Mouse (Mus musculus): Measurements from ENCODE around the gene Jag2.
A peak's percentile ranks its signal among the peaks of the same experiment; 100 is the strongest.

The Jag2 gene

DNA sequence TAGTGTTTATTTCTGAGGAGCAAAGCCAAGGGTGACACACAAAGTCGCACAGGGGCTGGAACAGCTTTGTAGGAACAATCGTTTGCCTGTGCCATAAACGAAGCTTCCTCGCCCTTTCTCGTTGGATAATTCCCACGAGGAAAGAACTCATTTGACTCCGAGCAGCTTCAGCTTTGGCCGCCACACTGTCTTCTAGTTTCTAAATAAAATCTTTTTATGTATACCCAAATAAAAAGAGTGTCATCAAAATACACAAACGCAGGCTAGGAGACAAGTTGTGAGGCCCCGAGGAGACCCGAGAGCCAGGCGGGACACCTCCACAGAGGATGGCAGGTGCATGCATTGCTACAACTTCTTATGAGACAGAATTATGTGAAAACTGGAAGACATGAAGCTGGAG lies 31.2 kb downstream of the Jag2 start:
- no peak for DNase-seq

DNA sequence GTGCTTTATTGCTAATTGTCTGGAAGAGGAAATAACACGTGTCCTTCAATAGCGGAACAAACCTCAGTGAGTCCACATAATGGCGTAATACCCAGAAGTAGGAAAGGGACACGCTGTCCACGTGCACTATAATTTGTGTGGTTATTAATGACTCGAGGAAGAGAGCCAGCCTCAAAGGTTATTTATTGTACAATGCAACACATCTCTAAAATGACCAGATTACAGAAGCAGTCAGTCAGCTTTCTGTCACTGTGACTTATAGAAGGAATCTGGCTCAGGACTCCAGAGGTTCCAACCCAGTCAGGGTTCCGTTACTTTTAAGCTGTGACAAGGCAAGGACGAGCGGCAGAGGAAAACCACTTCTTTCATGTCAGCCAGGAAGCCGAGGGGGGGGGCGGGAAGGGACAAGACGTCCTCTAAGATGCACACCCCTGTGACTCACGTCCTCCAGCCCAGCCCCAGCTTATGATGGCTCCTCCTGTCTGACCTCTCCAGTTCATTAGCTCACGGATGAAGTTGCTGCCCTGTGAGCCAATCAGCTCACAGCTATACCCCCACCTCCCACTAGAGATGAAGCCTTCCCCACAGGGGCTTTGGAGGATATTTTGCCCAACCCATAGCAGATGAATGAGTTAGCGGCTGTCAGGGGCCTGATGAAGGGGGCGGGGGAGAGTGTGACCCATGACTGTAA lies 31.9 kb downstream of the Jag2 start:
- DNase-seq = peak; percentile 31 to 33

DNA sequence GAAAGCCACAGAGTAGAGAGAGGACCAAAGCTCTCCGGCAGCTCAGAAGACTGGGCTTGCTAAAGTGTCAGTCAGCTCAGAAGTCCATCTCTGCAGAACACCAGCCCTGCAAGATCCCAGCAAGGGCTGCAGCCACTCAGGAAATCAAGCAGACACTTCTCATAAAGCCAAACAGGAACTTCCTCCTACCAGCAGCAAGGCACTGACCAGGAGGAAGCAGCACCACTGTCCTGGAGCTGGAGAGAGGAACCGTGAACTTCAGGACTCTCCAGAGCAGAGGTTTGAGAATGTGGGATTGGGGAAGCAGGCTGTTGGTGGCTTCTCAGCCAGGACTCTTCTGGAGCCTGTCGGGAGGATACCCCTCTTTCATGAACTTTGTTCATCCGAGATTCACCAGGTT lies 34.6 kb downstream of the Jag2 start:
- DNase-seq = no peak

DNA sequence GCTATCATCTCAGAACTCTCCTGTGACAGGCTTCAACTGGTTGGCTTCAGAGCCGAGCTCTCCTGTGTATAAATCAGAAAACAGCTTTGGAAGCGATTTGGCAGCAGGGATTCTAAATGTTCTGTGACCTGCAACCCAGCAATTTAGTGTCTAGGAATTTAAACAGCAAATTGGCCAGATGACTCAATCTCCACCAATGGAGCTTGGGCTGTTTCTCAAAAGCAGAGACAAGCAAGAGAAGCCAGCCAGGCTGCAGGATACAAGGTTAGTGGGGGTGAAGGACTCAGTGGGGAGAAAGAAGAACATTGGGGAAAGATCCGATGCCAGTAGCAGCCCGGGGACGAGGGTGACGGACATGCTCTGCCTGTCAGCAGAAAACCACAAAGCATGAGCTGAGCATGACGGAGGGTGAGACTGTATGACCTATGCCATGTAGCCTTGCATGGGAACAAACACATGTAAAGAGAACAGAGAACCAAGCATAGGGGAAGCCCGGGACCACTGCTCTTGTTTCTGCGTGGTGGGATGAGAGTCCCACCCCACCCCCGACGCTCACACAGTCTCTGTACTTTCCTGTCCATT lies 35.2 kb downstream of the Jag2 start:
- no peak for DNase-seq

DNA sequence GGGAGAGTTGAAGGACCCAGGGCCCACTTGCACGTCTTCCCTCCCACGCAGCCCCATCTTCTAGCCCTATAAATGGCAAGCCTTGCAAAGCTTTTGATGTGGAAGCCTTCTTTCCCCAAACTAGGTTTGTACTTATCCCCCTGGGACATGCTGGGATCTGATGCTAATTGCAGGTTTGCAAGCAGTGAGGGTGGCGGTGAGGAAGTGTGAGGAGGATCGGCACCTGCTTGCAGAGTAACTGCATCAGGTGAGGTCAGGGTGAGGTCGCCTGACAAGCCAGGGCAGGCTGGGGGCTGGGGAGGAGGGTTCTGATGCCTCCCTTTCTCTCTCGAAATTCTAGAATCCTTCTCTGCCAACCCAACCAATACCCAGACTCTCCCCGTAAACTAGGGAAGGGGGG lies 44.1 kb downstream of the Jag2 start:
- DNase-seq = no peak

DNA sequence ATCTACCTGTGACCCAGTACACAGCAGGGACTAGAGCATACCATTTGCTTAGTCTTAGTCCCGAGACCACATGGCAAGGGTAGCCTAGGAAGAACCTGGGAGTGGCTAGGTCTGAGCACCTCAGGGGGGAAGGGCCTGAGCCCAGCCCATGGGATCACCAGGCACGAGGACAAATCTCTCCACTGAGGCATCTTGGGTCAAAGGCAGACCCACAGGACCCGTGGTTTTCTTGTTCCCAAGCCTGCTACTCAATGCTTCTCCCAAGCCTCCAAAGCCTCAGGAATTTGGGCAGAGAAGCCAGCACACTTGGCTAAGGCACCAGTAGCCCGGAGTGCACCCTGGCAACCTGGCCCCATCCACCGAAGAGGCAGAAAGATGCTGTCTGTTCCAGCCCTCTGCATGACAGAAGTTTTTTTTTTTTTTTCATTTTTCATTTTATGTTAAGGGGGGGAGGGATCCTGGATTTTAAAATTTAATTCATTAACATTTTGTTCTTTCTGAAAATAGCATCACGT lies 48.2 kb downstream of the Jag2 start:
- DNase-seq = no peak

DNA sequence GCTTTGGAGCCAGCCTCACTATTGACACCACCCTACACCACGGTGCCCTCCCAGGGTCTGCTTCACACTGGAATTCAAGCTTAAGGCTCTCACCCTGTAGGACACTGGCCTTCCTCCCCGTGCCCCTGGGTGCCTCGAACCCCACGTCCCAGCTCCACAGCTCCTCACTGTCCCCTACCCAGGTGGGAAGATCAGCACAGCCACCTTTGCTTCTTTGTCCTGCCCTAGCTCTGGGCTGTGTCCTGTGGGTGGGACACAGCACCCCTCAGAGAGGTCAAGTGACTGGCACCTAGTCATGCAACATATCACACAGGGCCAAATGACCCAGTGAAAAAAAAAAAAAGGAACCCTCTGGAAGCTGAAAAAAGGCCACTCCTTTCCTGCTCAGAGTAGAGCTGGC lies 48.9 kb downstream of the Jag2 start:
- DNase-seq = no peak

DNA sequence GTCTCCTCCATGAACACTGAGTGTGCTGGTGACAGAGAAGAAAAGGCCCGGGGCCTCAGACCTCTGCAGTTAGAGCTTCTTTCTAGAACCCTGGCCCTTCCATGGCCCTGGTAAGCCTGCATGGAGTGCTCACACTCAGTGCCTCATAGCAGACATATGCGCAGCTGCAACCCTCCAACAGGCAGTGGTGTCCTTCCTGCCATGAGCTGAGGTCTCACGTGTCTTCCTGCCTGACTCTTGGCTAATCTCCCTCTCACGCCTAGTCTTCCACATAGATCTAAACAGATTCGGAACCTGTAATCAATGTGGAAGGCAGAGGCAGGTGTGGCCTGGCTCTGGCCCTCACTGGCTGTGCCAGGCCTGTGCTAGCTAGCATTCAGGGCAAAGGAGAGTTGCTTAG lies 49.8 kb downstream of the Jag2 start:
- DNase-seq = no peak

DNA sequence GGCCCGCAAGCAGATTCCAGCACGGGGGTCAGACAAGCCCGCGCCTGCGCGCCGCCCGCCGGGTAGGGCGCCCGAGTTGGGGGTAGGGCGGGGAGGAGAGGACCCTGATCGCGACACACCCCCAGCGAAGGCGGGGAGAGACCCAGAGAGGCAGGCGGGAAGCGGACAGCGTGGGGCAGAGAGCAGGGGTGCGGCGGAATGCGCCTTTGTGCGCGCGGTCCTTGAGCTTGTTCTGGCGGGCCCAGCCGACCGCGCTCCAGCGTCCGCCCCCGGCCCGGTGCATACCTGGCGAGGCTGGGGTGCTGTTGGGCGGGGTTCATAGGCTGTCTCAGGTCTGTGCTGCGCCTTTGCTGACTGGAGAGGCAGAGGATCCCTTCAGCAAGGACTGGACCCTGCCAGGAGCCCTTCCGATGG lies 52.0 kb downstream of the Jag2 start:
- DNase-seq = no peak

DNA sequence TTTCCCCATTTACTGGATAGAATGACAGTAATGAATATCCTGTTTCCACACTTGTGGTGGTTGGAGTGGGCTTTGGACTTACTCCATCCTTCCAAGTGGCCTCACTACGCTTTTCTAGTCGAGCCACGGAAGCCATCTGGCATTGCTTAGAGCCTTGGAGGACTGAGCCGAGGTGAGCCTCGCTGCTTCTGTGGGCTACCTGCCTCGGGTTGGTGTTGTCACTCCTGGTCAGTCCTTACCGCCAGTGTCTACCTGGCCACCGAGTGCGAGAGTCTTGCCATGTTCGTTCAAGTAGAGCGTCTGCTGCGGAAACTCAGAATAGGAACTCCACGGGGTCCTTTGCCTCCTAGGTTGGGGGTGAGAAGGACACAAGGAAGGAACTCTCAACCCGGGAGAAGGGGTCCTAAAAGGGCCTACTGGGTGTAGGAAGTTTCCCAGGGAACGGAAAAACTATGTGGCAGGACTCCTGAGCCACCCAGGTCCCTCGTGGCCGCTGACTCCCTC lies 52.5 kb downstream of the Jag2 start:
- DNase-seq = no peak

DNA sequence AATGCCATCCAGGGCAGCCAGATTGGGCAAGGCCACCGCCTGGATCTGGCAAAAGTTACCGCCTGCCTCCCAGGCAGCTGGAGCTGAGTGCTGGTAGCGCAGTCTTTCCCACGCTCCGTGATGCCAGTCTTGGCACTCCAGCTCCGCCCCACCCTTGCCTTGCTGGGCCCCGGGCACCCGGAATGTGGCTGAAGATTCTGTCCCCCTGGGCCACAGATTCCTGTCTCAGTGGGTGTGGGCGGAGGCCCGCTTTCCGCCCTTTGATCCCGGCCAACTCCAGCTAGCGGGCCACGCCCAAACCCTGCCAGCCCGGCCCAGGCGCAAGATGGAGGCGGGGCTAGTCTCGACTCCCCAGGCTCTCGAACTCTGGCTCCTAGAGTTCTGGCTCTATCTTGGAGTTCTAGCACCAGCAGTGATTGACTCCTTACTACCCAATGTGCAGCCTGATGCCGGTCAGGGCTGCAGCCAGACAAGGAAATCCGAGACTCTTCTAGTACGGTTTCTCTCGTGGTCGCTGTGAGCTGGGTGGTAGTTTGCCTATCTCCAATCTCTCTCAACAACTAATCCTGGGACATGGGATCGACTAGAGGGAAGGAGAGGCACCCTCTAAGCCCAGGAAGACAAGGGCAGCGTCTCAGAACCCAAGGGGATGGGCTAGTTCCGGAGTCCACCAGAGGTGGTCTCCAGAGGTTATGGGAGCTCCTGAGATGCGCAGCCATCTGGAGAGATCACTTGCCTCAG lies 53.1 kb downstream of the Jag2 start:
- peak; percentile 70 to 80 for DNase-seq

DNA sequence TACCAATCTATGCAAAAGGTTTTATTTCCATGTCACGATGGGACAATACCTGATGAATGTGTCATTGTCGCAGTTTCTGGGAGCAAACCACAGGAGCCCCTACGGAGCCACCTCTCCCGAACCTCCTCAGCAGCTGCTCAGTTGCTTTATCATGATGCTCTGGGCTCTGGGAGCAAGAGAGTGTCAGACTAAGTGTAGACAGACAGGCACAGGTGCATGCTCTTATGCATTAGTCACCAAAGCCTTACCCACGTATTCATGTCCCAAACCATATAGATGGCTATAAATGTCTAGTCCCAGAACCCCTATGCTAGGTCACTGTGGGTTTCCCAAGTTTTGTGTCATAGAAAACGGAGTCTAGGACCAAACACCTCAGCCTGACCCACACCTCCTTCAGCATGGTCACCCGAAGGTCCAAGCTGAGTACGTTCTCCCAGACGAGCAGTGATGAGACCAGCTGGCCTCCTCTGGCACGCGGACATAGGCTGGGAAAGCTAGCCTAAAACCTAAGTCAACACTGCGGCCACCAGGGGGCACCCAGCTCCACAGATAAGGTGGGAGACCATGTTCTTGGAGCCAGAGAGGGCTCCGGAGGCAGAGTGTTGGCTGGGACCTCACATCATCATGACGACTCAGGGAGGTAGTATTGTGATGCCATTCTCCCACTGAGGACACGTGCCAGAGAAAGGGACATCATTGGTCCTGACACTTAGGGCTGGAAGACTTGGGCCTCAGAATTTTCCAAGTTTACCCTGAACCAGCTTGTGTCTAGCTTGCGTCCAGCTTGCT lies 54.2 kb downstream of the Jag2 start:
- peak; percentile 78 to 90 for DNase-seq

DNA sequence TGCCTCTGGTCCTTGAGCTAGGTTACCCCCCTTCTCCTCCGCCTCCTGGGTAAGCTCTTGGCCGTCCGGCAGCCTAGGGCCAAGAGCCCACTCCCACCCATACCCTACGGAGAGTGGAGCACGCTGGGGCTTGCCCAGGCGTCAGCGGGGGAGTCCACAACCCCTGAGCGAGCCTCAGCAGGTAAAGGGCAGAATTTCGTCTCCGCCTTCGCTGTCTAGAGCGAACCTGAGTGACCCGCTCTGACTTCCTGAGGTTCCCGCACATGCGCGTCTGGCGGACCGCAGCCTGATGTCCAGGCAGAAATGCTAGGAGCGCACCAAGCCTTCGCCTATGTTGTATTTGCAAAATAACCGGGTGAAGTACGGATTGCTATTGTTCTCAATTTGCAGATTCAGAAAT lies 55.4 kb downstream of the Jag2 start:
- no peak for DNase-seq

DNA sequence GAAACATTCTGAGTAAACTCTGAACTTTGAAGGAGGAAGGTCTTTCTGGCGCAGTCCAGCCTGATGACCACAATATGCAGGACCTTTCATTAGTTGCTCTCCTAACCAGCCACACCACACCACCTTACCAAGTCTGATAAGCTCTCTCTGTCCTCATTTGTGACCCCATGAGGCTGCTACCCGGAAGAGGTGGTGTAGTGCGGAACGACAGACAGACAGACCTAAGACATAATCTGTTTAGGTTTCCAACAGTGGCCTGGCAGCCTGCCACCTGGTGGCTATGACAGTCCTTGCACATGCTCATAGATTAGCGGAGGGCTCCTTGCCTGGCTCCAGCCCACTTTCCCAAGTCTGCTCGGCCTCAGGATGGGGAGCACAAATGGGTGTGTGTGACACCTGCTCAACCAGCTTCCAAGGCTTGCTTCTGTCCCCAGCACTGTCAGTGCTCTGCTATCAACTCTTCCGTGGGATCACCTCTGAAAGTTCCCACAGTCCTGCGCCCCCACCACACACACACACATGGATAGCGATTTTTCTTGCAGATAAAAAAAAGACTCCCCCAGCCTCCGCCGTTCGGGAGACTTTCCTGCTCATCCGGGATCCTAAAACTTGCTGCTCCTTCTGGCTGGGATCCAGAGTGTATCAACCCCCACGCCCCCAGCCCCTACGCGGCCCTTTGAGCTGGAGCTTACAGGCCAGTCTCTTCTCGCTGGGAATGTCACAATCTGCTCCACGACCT lies 56.0 kb downstream of the Jag2 start:
- DNase-seq = peak in 1 of 2 experiments; percentile 66

DNA sequence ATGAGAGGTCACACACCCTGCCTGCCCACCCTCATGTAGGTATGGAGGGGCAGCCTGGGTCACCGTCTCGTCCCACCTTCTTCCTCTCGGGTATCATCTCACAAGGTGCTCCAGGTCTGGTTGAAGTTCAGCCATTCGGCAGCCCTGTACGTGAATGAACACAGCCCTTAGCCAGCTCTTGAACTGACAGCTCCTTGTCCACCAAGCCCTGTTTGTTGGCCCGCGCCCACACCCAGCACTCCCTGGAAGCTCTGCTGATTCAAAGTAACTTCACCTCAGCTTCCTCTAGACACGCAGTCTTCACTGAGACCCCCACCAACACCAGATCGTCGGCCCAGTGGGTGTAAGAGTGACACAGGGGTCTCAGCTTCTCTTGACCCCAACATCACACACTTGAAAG lies 56.6 kb downstream of the Jag2 start:
- no peak for DNase-seq

DNA sequence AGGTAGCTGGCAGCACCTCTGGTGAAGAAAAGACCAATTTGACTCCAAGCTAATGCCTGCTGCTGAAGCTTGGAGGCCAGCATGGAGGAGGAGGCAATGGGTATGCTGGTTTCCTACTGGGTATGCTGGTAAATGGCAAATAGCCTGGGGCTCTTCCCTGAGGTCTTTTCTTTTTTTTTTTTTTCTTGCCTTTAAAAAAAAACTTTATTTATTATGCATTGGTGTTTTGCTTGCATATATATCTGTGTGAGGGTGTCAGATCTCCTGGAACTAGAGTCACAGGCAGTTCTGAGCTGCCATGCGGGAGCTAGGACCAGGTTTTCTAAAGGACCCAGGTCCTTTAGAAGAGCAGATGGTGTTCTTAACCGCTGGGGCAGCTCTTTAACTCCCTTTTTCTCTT lies 58.3 kb downstream of the Jag2 start:
- no peak for DNase-seq

DNA sequence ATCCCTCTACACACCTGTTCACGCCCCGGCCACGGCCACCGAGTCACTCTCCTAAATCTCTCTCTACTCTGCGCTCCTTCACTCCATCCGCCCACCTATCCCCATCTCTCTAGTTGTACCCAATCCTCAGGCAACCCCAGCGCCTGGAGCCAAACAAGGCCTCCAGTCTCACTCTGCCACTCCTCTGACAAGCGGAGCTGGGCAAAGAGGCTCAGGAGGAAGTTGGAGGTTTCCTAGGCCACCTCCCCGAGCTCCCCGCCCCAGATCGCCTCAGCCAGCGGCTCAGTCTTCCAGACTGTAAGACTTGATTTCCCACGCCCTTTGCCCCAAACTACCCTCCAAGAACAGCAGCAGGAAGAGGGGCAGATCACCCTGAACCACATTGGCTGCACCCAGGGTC lies 58.8 kb downstream of the Jag2 start:
- DNase-seq = no peak

DNA sequence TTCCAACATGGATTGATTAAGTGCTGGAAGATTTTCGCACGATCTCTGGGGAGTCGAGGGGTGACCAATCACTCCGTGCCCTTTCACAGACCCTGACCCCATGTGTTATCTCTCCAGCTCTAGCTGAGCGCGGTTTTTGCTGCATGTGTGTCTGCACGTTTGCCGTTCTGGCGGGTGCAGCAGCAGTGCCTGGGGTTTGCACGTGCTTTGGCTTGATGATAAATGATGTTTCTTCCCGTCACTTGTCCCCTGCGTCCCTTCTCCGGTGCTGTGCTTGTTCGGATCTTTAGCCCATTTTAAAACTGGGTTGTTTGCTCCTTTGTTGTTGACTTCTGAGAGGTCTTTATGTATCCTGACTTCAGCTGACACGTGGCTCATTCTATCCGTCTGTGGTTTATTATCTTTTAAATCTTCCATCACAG lies 59.8 kb downstream of the Jag2 start:
- DNase-seq = no peak

DNA sequence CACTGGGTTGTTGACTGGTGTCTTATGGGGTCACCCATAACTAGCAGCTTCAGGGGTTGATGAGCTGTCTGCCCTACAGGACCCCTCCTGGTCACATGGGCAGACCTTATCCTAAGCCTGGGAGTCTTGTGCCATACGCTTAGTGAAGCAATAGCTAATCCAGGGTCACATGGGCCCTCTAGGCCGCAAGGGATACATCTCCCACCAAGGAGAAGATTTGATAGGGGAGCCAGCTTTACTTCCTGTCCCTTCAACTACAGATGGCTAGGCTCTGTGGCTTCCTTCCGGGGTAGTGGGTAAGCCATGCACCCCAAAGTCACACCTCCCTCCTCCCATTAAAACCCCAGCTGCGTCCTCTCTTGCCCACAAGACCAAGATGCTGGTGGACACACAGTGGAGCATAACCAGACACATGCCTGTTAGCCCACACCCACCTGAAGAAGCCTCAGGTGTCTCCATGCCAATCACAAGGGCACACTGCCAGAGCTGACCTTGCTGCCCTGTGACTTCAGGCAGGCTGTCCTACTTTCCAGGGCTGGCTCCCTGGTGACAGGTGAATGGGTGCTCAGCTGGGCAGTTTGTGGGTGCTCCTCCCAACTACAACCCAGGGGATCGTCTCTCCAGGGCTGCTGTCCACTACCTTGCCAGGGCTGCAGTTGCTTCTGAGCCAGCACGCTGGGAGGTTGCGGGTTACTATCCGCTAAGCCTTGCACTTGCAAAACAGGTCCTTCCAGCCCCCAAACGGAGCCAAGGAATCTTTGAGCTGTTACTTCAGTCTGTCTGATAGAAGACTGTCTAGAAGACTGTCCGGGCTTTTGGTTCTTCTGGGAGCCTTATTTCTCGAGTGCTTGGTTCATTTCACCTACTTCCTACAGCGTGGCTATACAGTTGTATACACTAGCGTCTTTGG lies 61.1 kb downstream of the Jag2 start, which contains the start of gene Gpr132:
TSS of gene Gpr132 (minus strand) at position 51 of the 910 bp plus-strand sequence.
- no peak for DNase-seq

DNA sequence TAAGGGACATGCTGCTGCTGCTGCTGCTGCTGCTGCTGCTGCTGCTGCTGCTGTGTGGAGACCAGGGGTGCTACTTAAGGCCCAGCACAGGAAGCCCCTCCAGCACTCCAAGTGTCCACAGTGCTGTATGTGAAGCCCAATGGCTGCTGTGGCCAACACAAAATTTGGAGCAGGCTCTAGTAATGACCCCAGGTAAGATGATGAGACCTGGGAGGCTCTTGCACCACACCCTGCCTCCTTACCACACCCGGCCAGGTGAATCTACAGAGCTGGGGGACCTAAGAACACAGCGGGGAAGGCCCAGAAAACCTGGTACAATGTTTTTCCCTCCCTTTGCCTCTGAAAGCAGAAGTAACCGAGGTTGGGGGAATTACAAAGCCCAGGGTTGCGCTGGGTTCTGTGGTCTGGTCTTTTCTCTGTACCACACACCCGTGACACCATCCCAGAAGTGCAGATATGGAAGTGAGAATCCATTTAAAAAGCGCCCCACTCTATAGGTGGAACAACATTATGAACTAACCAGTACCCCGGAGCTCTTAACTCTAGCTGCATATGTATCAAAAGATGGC lies 62.4 kb downstream of the Jag2 start:
- no peak for DNase-seq
